ENCODE assay signal across 8 mouse cellular contexts in the genomic region with DNA sequence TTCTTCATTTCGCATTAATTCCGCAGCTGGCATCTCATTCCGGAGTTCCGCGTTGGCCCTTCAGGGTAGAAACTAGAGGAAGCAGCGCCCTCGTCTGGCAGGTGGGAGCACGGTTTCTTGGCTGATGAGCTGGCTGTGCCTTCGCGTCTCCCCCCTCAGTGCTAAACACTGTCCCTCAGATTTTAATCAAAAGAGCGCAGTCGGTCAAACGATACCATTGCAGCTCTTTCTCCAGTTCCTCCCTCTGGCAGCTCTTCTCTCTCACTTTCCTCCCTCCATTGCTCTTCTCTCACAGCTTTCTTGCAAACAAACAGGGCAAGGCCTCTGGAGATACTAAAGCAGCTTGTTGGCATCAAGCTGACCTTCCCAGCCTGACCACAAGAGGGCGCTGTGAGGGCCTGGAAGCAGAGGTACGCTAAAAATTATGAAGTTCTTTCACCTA. TPM values are rescaled to one million over a fixed set of nuclear protein-coding genes. Genes with fewer than 3 reads are reported as not detected.
DNase-seq lines count a peak whose midpoint lies in the region; ATAC-seq and TF ChIP-seq lines count a peak whose summit lies in the region.

No protein-coding gene starts in this region.

- TF ChIP-seq POLR2A in thymus, adult 2 months (IDR thresholded peaks at IDR 0.05; ENCODE audit: control insufficient read depth, extremely low read depth, insufficient read depth, low read length, poor library complexity), result no peak

- DNase-seq in MN1 (ENCODE audit: low spot score), result peak; percentile 77
- DNase-seq in cerebellum, adult 8-10 months, result peak; percentile 92
- peak; percentile 89 for DNase-seq in hindbrain, embryonic 10.5 days (ENCODE audit: low spot score)
- peak; percentile 94 for DNase-seq in layer of hippocampus, adult 9-10 months (ENCODE audit: low spot score)
- DNase-seq in ovary, adult 18-20 months (ENCODE audit: low spot score), result peak; percentile 73
- peak; percentile 93 for DNase-seq in thymus, adult 2 months

- peaks cover 37% of the 10 kb centered on the region for H3K27me3 ChIP-seq in hindbrain, embryonic 10.5 days (ENCODE audit: insufficient read depth, poor library complexity, severe bottlenecking)
- H3K27me3 ChIP-seq in lung, embryonic 15.5 days, result peaks cover 34% of the 10 kb centered on the region
- no peaks in the 10 kb centered on the region; the same call in 1 of the 2 replicates for H3K27me3 ChIP-seq in thymus, adult 2 months (ENCODE audit: control insufficient read depth, insufficient read depth, low read length)

- 2% methylated on average over 15 of the region's 15 CpGs for WGBS in hindbrain, embryonic 10.5 days
- 2% methylated on average over 15 of the region's 15 CpGs for WGBS in lung, embryonic 15.5 days
- 1% methylated on average over 15 of the region's 15 CpGs for WGBS in thymus, adult 2 months

- H3K4me1 ChIP-seq in hindbrain, embryonic 10.5 days (replicated peaks), result peaks cover 12% of the 10 kb centered on the region; the same call in 1 of the 2 replicates
- H3K4me1 ChIP-seq in lung, embryonic 15.5 days, result peaks cover 4% of the 10 kb centered on the region; the same call in 1 of the 2 replicates
- peaks cover 7% of the 10 kb centered on the region; the same call in 1 of the 2 replicates for H3K4me1 ChIP-seq in thymus, adult 2 months (replicated peaks; ENCODE audit: control insufficient read depth, insufficient read depth, low read length)

- peak overlapping the region; percentile 79 for H3K27ac ChIP-seq in hindbrain, embryonic 10.5 days
- no peak overlapping the region for H3K27ac ChIP-seq in lung, embryonic 15.5 days
- H3K27ac ChIP-seq in thymus, adult 2 months (ENCODE audit: control insufficient read depth, insufficient read depth, low read length), result no peak overlapping the region

- H3K9me3 ChIP-seq in hindbrain, embryonic 10.5 days, result no peaks in the 10 kb centered on the region
- no peaks in the 10 kb centered on the region for H3K9me3 ChIP-seq in lung, embryonic 15.5 days

- peak overlapping the region; percentile 46 for H3K4me2 ChIP-seq in lung, embryonic 15.5 days

- no peak overlapping the region for H3K9ac ChIP-seq in lung, embryonic 15.5 days

- peak; percentile 88 for ATAC-seq in frontal cortex, adult (ENCODE audit: low TSS enrichment)
- 0 out of 2 replicates have a peak, but pooled peaks have one; percentile 28 for ATAC-seq in lung, embryonic 15.5 days (ENCODE audit: borderline replicate concordance, extremely low read depth, low FRiP score, low TSS enrichment)

- no peaks in the 10 kb centered on the region for H3K36me3 ChIP-seq in hindbrain, embryonic 10.5 days
- no peaks in the 10 kb centered on the region for H3K36me3 ChIP-seq in lung, embryonic 15.5 days
- no peaks in the 10 kb centered on the region for H3K36me3 ChIP-seq in thymus, adult 2 months (ENCODE audit: control insufficient read depth, insufficient read depth, low read length)

- H3K4me3 ChIP-seq in hindbrain, embryonic 10.5 days, result peak overlapping the region; percentile 38
- no peak overlapping the region for H3K4me3 ChIP-seq in lung, embryonic 15.5 days
- H3K4me3 ChIP-seq in thymus, adult 2 months (ENCODE audit: control insufficient read depth, insufficient read depth, low read length), result peak overlapping the region; percentile 23; the same call in 1 of the 2 replicates

- peak; percentile 87 for TF ChIP-seq CTCF in thymus, adult 2 months (IDR thresholded peaks at IDR 0.05; ENCODE audit: borderline replicate concordance, control insufficient read depth, extremely low read depth, insufficient read depth, low read length, poor library complexity)

RNA-seq across cellular contexts. Expression of gene Dnase1l3, which starts 2.9 kb away (rescaled TPM):
- 0.07 TPM in 1 of 2 replicates, not detected in the other for polyA plus RNA-seq in hindbrain, embryonic 10.5 days (2016; fragmentation: Nextera tagmentation; extraction: Ambion mirVana)
- 0.10 and 0.31 TPM in 2 replicates for polyA plus RNA-seq in lung, embryonic 15.5 days (2015; fragmentation: Nextera tagmentation; extraction: Ambion mirVana)
- polyA plus RNA-seq in thymus, adult 2 months (2012; rRNA removed), result 22.0 and 27.8 TPM in 2 replicates

RNA-seq across cellular contexts. Expression of gene Abhd6, which starts 5.4 kb away (rescaled TPM):
- 14.8 and 15.1 TPM in 2 replicates for polyA plus RNA-seq in hindbrain, embryonic 10.5 days (2016; fragmentation: Nextera tagmentation; extraction: Ambion mirVana)
- polyA plus RNA-seq in lung, embryonic 15.5 days (2015; fragmentation: Nextera tagmentation; extraction: Ambion mirVana), result 13.0 and 15.7 TPM in 2 replicates
- polyA plus RNA-seq in thymus, adult 2 months (2012; rRNA removed), result 15.6 and 18.1 TPM in 2 replicates

RNA-seq across cellular contexts. Expression of gene Gm45521, which starts 40.2 kb away (rescaled TPM):
- polyA plus RNA-seq in hindbrain, embryonic 10.5 days (2016; fragmentation: Nextera tagmentation; extraction: Ambion mirVana), result 0.56 and 0.85 TPM in 2 replicates
- polyA plus RNA-seq in lung, embryonic 15.5 days (2015; fragmentation: Nextera tagmentation; extraction: Ambion mirVana), result not detected in 2 replicates
- polyA plus RNA-seq in thymus, adult 2 months (2012; rRNA removed), result not detected in 2 replicates

Comparison
In these comparisons a context has a peak if more than half of its experiments do, and no peak if none do; other contexts are left out.
1. RNA of gene Dnase1l3, which starts 2.9 kb away (polyA plus RNA-seq): 22.0 to 27.8 TPM in thymus, adult 2 months; 0.10 to 0.31 TPM in lung, embryonic 15.5 days and 0.07 TPM in hindbrain, embryonic 10.5 days; every median in the first group is over 10 times any median in the second.
2. Peak in every context shown above with its lines, with median percentiles within 50 percentile points of each other: DNase-seq.